Mouse (Mus musculus): ENCODE measurements around the gene Cdh5.

- no peak for TF ChIP-seq EP300 (optimal IDR thresholded peaks at IDR 0.05)
- TF ChIP-seq CTCF (IDR thresholded peaks at IDR 0.05; ENCODE audit: low read depth) = no peak
Measured at GRCm38 (mm10) chr8:104095595-104095994, 5.8 kb upstream of the Cdh5 start.
